Mouse (Mus musculus) MN1 (cell line): ENCODE measurements around the gene Ralb.

ENCODE experiments used
- DNase-seq: peaks from one replicate; pipeline ENCODE4 v3.0.0-alpha.2; 2016; ENCODE audit warnings: low spot score

Gene Ralb

GRCm38 (mm10) chr1:119446753-119447283 is 57.8 kb downstream of the Ralb start:
- DNase-seq, result no peak

- no peak for DNase-seq
These were observed 60.8 kb downstream of the Ralb start for GRCm38 (mm10) chr1:119443591-119444350.

GRCm38 (mm10) chr1:119442901-119443300 is 61.7 kb downstream of the Ralb start:
- no peak for DNase-seq

- DNase-seq, result no peak
These were observed 66.4 kb downstream of the Ralb start for GRCm38 (mm10) chr1:119438105-119438637.

GRCm38 (mm10) chr1:119437401-119437800 is 67.2 kb downstream of the Ralb start:
- no peak for DNase-seq

- no peak for DNase-seq
These were observed 80.3 kb downstream of the Ralb start for GRCm38 (mm10) chr1:119424141-119424860.

GRCm38 (mm10) chr1:119423510-119423909 is 81.1 kb downstream of the Ralb start:
- DNase-seq, result no peak

GRCm38 (mm10) chr1:119422460-119423015 is 82.1 kb downstream of the Ralb start:
- DNase-seq, result no peak

- no peak for DNase-seq
These were observed 82.8 kb downstream of the Ralb start, which contains the start of gene Inhbb for GRCm38 (mm10) chr1:119421576-119422421. Gene Inhbb, minus strand, starts transcription at chr1:119422248.

- no peak for DNase-seq
These were observed 83.5 kb downstream of the Ralb start for GRCm38 (mm10) chr1:119420984-119421575.
